Mouse (Mus musculus) subcutaneous adipose tissue, adult 2 months (tissue): ENCODE data around the gene Olfr135. TPM values are rescaled to one million over a fixed set of nuclear protein-coding genes. Genes with fewer than 3 reads are reported as not detected.

Source experiments
- polyA plus RNA-seq: library from polyadenylated mRNA; depleted of rRNA; stranded (reverse); fragments of >200 nt; gene quantifications from 2 replicates; pipeline ENCODE4 v1.2.3, GENCODE M21; 2012; ENCODE audit warnings: low replicate concordance; rRNA removed

Olfr135 gene
- polyA plus RNA-seq, result not detected in 2 replicates

GRCm38 (mm10) chr17:38204035-38204434, at the start of gene Olfr135:
Gene Olfr135, plus strand, starts transcription at chr17:38204335.

GRCm38 (mm10) chr17:38171088-38171487, 33.0 kb upstream of the Olfr135 start, which contains the start of gene Olfr134:
Gene Olfr134, plus strand, starts transcription at chr17:38171388.

Other genes starting within 250 kb of the Olfr135 start
- gene Olfr129, start 144.3 kb upstream of the Olfr135 start, polyA plus RNA-seq, result not detected in 2 replicates
- not detected in 2 replicates for gene Olfr130, start 140.4 kb upstream of the Olfr135 start, polyA plus RNA-seq
- not detected in 2 replicates for gene Olfr131, start 115.6 kb upstream of the Olfr135 start, polyA plus RNA-seq
- not detected in 2 replicates for gene Olfr132, start 69.8 kb upstream of the Olfr135 start, polyA plus RNA-seq
- not detected in 2 replicates for gene Olfr133, start 59.1 kb upstream of the Olfr135 start, polyA plus RNA-seq
- not detected in 2 replicates for gene Olfr134, start 32.9 kb upstream of the Olfr135 start, polyA plus RNA-seq
- not detected in 2 replicates for gene Olfr138, start 56.7 kb downstream of the Olfr135 start, polyA plus RNA-seq
- not detected in 2 replicates for gene Olfr137, start 103.2 kb downstream of the Olfr135 start, polyA plus RNA-seq
- gene Olfr136, start 125.5 kb downstream of the Olfr135 start, polyA plus RNA-seq, result not detected in 2 replicates
- not detected in 2 replicates for gene Esp36, start 215.8 kb downstream of the Olfr135 start, polyA plus RNA-seq